Mouse (Mus musculus) thymus, postnatal 10 days (tissue): ENCODE data around the gene Tmem45b.

ENCODE experiments used
- DNase-seq, 2 experiments: peaks; one replicate each; pipeline ENCODE4 v3.0.0; 2021; ENCODE audit warnings: low spot score in 2 of 2

Gene Tmem45b

DNA sequence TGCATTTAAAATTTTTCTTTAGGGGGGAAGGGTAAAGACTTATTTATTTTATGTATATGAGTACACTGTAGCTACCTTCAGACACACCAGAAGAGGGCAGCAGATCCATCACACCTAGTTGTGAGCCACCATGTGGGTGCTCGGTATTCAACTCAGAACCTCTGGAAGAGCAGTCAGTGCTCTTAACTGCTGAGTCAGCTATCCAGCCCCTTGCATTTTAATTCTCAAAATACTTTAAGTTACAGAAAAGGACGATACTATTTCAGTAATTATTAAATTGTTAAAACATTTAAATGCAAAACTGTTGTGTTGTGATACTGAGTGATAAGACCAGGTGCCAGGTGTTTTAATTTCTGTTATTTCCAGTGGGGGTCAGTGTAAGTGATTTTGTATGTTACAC lies 60.0 kb downstream of the Tmem45b start:
- no peak for DNase-seq

- DNase-seq, result peak in 1 of 2 experiments; percentile 74
Observed at GRCm38 (mm10) chr9:31400441-31400840, 63.8 kb downstream of the Tmem45b start.

DNA sequence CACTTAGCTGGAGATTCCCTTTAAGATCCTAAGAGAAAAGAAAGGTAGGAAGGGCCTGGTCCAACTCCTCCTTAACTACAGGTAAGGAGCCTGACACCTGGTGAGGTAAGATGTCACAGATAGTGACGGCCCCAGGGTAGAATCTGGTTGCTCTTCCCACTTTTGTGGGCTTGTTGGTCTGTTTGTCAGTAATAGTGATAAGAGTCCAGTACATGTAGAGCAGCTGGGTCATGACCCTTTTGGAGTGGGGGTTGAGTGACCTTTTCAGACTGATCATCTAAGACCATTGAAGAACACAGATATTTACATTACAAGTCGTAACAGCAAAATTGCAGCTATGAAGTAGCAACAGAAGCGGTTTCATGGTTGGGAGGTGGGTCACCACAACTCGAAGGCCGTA lies 77.1 kb downstream of the Tmem45b start:
- no peak for DNase-seq

- DNase-seq, result no peak
Observed at GRCm38 (mm10) chr9:31386368-31387180, 77.7 kb downstream of the Tmem45b start.

DNA sequence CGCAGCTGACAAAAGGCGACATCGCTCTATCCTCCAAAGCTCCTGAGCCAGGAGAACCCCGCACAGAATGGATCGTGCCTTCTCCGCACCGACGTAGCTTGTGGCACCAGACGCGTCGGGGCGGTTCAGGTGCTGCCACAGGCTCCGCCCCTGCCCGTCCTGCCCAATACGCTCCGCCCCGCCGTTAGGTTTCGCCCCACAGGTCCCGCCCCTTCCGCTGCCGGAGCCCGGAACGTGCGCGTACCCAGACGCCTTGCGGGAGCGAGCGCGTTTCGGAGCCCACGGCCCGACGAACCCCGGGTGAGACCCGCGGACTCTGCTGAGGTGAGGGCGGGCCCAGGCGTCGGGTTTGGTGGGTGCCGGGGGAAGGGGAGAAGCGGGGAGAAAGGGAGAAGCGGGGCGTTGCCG lies 78.3 kb downstream of the Tmem45b start, which contains the start of gene Nfrkb:
Gene Nfrkb (plus strand): TSS at position 246 of the 408 bp plus-strand sequence.
- peak; percentile 95 to 98 for DNase-seq

- DNase-seq, result no peak
Observed at GRCm38 (mm10) chr9:31385500-31385869, 78.8 kb downstream of the Tmem45b start.

DNA sequence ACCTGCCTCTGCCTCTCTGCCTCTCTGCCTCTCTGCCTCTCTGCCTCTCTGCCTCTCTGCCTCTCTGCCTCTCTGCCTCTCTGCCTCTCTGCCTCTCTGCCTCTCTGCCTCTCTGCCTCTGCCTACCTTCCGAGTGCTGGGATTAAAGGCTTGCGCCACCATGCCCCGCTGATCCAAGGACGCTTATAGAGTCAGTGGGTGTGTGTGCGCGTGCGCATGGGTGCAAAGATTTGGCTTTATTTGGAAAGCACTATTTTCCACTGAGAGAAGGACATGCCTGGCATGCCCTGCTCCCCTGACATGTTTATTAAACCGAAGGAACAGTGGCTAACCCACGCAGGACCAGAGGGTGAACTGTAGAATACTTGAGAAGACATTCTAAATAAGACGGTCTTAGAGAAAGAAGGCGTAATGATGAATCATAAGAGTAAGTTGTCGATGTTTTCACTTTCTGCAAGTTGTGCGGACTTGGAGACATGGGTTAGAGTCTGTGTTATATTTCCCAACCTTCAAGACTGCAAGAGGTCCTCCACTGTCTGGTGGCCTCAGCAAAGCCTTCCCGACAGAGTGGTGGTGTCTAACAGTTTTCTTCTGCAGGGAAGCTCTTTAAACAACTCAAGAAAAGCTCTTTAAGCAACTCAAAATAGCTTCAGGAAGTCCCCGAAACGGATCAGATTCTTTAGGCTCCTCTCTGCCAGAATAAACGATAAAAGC lies 79.3 kb downstream of the Tmem45b start:
- no peak for DNase-seq

DNA sequence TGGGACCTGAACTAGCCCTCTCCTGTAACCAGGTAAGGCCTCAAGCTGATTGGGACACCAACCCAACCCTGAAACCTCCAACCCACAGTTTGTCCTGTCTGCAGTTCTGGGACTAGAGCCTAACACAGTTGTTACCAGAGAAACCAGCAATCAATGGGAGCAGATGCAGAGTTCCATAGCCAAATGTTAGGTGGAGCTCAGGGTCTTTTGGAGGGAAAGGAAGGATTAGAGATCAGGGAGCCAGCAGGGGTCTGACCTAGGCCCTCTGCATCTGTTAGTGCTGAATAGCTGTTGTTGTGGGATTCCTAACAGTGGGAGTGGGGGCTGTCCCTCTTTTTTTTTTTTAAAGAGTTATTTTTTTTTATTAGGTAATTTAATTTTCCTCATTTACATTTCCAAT lies 87.6 kb downstream of the Tmem45b start:
- no peak for DNase-seq
